Mouse (Mus musculus): ENCODE data around the gene Vwa1.

DNA sequence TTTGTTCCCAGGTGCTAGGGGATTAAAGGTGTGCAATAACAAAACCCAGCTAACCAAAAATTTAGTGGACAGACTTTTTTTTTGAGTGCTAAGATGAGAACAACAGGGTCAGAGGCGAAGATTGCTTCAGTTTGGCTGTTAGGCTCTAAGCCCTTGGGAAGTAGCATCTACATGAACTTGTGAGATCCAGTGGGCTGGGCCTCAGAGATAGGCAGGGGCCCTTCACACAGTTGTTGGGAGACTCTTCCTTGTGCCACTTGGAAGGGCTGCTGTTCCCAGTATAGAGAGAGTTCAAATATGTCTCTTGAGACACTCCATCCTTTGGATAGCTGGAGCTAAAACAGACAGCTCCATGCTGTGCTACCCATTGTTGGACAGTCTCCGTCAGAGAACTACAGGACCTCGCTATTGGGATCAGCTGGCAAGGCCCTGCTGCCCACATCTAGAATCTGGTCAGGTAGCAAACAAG, 15.6 kb upstream of the Vwa1 start, which contains the start of gene Ankrd65:
- TF ChIP-seq CTCF (IDR thresholded peaks at IDR 0.05; ENCODE audit: low read depth, low read length), result no peak
- TF ChIP-seq POLR2A (IDR thresholded peaks at IDR 0.05; ENCODE audit: insufficient read depth, low read length), result no peak

All from ES-Bruce4 (cell line).